Mouse (Mus musculus): ENCODE measurements around the gene 5330417C22Rik. TPM values are rescaled to one million over a fixed set of nuclear protein-coding genes. Genes with fewer than 3 reads are reported as not detected.

Gene 5330417C22Rik
- polyA plus RNA-seq, 2 experiments = 0.11 to 0.17 TPM

DNA sequence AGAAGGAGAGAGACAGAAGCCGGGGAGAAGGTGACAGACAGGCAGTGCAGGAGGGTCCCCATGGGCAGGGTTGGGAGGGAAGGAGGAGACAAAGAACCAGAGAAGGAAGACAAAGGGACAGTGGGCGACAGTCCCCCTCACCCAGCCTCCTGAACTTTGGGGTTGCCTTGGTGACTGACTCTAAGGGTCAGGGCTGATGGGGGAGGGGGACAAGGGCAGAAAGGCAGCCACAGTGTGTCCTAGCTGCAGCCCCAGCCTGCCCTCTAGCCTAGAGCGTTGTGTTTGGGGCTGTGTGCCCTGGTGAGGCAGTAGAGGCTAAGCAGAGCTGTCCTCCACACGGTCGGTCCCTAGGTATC, 126.0 kb downstream of the 5330417C22Rik start:
- 45% methylated on average over 5 of the region's 5 CpGs for WGBS (ENCODE audit: insufficient replicate concordance)
- Histone ChIP-seq H3K4me2 (ENCODE audit: low read depth) (no peak overlapping the region), H3K4me1 (replicated peaks; ENCODE audit: control insufficient read depth in 2 of 2, insufficient read depth in 2 of 2, low read length in 1 of 2) (no peaks in the 10 kb centered on the region), H3K9me3 (ENCODE audit: control insufficient read depth, low read length) (0 out of 2 replicates have a peak, but pooled peaks cover 2% of the 10 kb centered on the region), H3K27ac (no peak overlapping the region), H3K9ac (replicated peaks) (no peak overlapping the region), H3K4me3 (ENCODE audit: insufficient read depth in 1 of 2, low read depth in 2 of 2, low read length in 2 of 2) (no peak overlapping the region), H3K27me3 (ENCODE audit: control insufficient read depth, insufficient read depth, low read length) (peaks cover 7% of the 10 kb centered on the region), H3K36me3 (replicated peaks; ENCODE audit: control insufficient read depth, insufficient read depth, low read depth) (no peaks in the 10 kb centered on the region)
- ATAC-seq (ENCODE audit: insufficient read depth) (no peak), DNase-seq (ENCODE audit: low read depth in 3 of 3, low spot score in 3 of 3) (no peak)
- TF ChIP-seq CTCF (IDR thresholded peaks at IDR 0.05; ENCODE audit: low read depth) (no peak), EP300 (IDR thresholded peaks at IDR 0.05; ENCODE audit: low read depth) (no peak)

- TF ChIP-seq CTCF (IDR thresholded peaks at IDR 0.05; ENCODE audit: low read depth) (no peak), EP300 (IDR thresholded peaks at IDR 0.05; ENCODE audit: low read depth) (no peak)
- DNase-seq (ENCODE audit: low read depth in 3 of 3, low spot score in 3 of 3) = no peak
- 43% methylated on average over 8 of the region's 8 CpGs for WGBS (ENCODE audit: insufficient replicate concordance)
- Histone ChIP-seq H3K4me2 (ENCODE audit: low read depth) (no peak overlapping the region), H3K4me3 (ENCODE audit: insufficient read depth in 1 of 2, low read depth in 2 of 2, low read length in 2 of 2) (no peak overlapping the region), H3K4me1 (replicated peaks; ENCODE audit: control insufficient read depth in 2 of 2, insufficient read depth in 2 of 2, low read length in 1 of 2) (no peaks in the 10 kb centered on the region), H3K27ac (no peak overlapping the region), H3K9me3 (ENCODE audit: control insufficient read depth, low read length) (0 out of 2 replicates have a peak, but pooled peaks cover 2% of the 10 kb centered on the region), H3K36me3 (replicated peaks; ENCODE audit: control insufficient read depth, insufficient read depth, low read depth) (no peaks in the 10 kb centered on the region), H3K27me3 (ENCODE audit: control insufficient read depth, insufficient read depth, low read length) (peaks cover 1% of the 10 kb centered on the region), H3K9ac (replicated peaks) (no peak overlapping the region)
- ATAC-seq (ENCODE audit: insufficient read depth) = no peak
Observed at GRCm38 (mm10) chr3:108409656-108410358, 126.5 kb downstream of the 5330417C22Rik start.

- H3K9me3 ChIP-seq (ENCODE audit: control insufficient read depth, low read length) = no peaks in the 10 kb centered on the region
- 77% methylated on average over 8 of the region's 8 CpGs for WGBS (ENCODE audit: insufficient replicate concordance)
- no peak overlapping the region for H3K27ac ChIP-seq
- TF ChIP-seq EP300 (IDR thresholded peaks at IDR 0.05; ENCODE audit: low read depth) = no peak
- no peak overlapping the region for H3K4me2 ChIP-seq (ENCODE audit: low read depth)
- no peaks in the 10 kb centered on the region for H3K27me3 ChIP-seq (ENCODE audit: control insufficient read depth, insufficient read depth, low read length)
- no peak for ATAC-seq (ENCODE audit: insufficient read depth)
- H3K36me3 ChIP-seq (replicated peaks; ENCODE audit: control insufficient read depth, insufficient read depth, low read depth) = no peaks in the 10 kb centered on the region
- H3K4me1 ChIP-seq (replicated peaks; ENCODE audit: control insufficient read depth in 2 of 2, insufficient read depth in 2 of 2, low read length in 1 of 2) = no peaks in the 10 kb centered on the region
- H3K4me3 ChIP-seq (ENCODE audit: insufficient read depth in 1 of 2, low read depth in 2 of 2, low read length in 2 of 2) = no peak overlapping the region
- no peak for DNase-seq (ENCODE audit: low read depth in 3 of 3, low spot score in 3 of 3)
- no peak overlapping the region for H3K9ac ChIP-seq (replicated peaks)
Observed at GRCm38 (mm10) chr3:108408517-108409008, 127.8 kb downstream of the 5330417C22Rik start.

DNA sequence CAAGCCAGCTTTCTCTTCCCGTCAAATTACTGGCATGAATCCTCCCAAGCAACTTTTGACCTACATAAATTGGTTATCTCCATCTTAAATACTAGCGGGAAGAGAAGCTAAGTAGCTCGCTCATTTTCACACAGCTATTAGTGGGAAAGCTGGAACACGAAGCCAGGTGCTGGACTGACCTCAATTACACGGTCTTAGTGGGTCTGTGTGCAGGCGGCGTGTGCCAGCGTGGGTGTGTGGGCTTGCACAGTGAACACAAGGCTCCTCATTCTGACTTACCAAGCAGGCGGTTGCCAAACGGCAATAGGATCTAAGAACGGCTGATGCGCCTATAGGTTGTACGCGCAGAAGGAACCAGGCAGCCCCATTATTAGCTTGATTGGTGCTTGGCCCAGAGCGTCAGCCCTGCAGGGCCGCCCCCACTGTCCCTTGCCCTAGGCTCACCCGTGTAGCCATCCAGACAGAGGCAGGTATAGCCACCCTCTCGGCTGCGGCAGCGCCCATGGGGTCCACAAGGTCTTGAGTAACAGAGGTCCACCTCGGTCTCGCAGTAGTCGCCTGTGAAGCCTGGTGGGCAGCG, 129.9 kb downstream of the 5330417C22Rik start:
- H3K9me3 ChIP-seq (ENCODE audit: control insufficient read depth, low read length) = no peaks in the 10 kb centered on the region
- H3K4me2 ChIP-seq (ENCODE audit: low read depth) = no peak overlapping the region
- TF ChIP-seq EP300 (IDR thresholded peaks at IDR 0.05; ENCODE audit: low read depth) (no peak), CTCF (IDR thresholded peaks at IDR 0.05; ENCODE audit: low read depth) (no peak)
- no peak overlapping the region for H3K27ac ChIP-seq
- no peak for DNase-seq (ENCODE audit: low read depth in 3 of 3, low spot score in 3 of 3)
- no peak overlapping the region for H3K4me3 ChIP-seq (ENCODE audit: insufficient read depth in 1 of 2, low read depth in 2 of 2, low read length in 2 of 2)
- no peaks in the 10 kb centered on the region for H3K36me3 ChIP-seq (replicated peaks; ENCODE audit: control insufficient read depth, insufficient read depth, low read depth)
- H3K27me3 ChIP-seq (ENCODE audit: control insufficient read depth, insufficient read depth, low read length) = no peaks in the 10 kb centered on the region
- H3K4me1 ChIP-seq (replicated peaks; ENCODE audit: control insufficient read depth in 2 of 2, insufficient read depth in 2 of 2, low read length in 1 of 2) = no peaks in the 10 kb centered on the region
- no peak for ATAC-seq (ENCODE audit: insufficient read depth)
- H3K9ac ChIP-seq (replicated peaks) = no peak overlapping the region
- WGBS (ENCODE audit: insufficient replicate concordance) = 76% methylated on average over 24 of the region's 24 CpGs

Small RNA genes within 50 kb of the gene (microRNA-seq; reads per million reads assigned to microRNA genes)
- not detected for gene Gm22860

Other genes with a start within 250 kb of the 5330417C22Rik start
- 0.17 and 0.20 TPM in 2 replicates for gene Mybphl, start 171.6 kb downstream of the 5330417C22Rik start, polyA plus RNA-seq (2012; rRNA removed)
- 0.10 and 0.39 TPM in 2 replicates for gene Mybphl, start 171.6 kb downstream of the 5330417C22Rik start, polyA plus RNA-seq (2014; fragmentation: Nextera tagmentation; extraction: Ambion mirVana)
- gene Psrc1, start 152.7 kb downstream of the 5330417C22Rik start, polyA plus RNA-seq (2012; rRNA removed) = 18.3 and 20.3 TPM in 2 replicates
- gene Psrc1, start 152.7 kb downstream of the 5330417C22Rik start, polyA plus RNA-seq (2014; fragmentation: Nextera tagmentation; extraction: Ambion mirVana) = 12.3 and 15.7 TPM in 2 replicates
- gene Celsr2, start 121.0 kb downstream of the 5330417C22Rik start, polyA plus RNA-seq (2012; rRNA removed) = 0.38 and 0.64 TPM in 2 replicates
- 0.22 and 0.27 TPM in 2 replicates for gene Celsr2, start 121.0 kb downstream of the 5330417C22Rik start, polyA plus RNA-seq (2014; fragmentation: Nextera tagmentation; extraction: Ambion mirVana)
- 23.8 and 39.9 TPM in 2 replicates for gene Sars, start 91.3 kb downstream of the 5330417C22Rik start, polyA plus RNA-seq (2012; rRNA removed)
- 76.1 and 81.4 TPM in 2 replicates for gene Sars, start 91.3 kb downstream of the 5330417C22Rik start, polyA plus RNA-seq (2014; fragmentation: Nextera tagmentation; extraction: Ambion mirVana)
- not detected in 2 replicates for gene 1700013F07Rik, start 2.4 kb downstream of the 5330417C22Rik start, polyA plus RNA-seq (2012; rRNA removed)
- gene 1700013F07Rik, start 2.4 kb downstream of the 5330417C22Rik start, polyA plus RNA-seq (2014; fragmentation: Nextera tagmentation; extraction: Ambion mirVana) = not detected in 2 replicates
- 2.8 and 3.8 TPM in 2 replicates for gene Tmem167b, start 25.9 kb upstream of the 5330417C22Rik start, polyA plus RNA-seq (2012; rRNA removed)
- 12.7 and 13.1 TPM in 2 replicates for gene Tmem167b, start 25.9 kb upstream of the 5330417C22Rik start, polyA plus RNA-seq (2014; fragmentation: Nextera tagmentation; extraction: Ambion mirVana)
- gene Taf13, start 35.2 kb upstream of the 5330417C22Rik start, polyA plus RNA-seq (2012; rRNA removed) = 2.5 and 5.1 TPM in 2 replicates
- gene Taf13, start 35.2 kb upstream of the 5330417C22Rik start, polyA plus RNA-seq (2014; fragmentation: Nextera tagmentation; extraction: Ambion mirVana) = 8.8 and 9.2 TPM in 2 replicates
- gene Wdr47, start 54.7 kb upstream of the 5330417C22Rik start, polyA plus RNA-seq (2012; rRNA removed) = 1.1 and 1.3 TPM in 2 replicates
- 1.3 and 2.0 TPM in 2 replicates for gene Wdr47, start 54.7 kb upstream of the 5330417C22Rik start, polyA plus RNA-seq (2014; fragmentation: Nextera tagmentation; extraction: Ambion mirVana)
- 17.7 and 22.7 TPM in 2 replicates for gene Clcc1, start 117.4 kb upstream of the 5330417C22Rik start, polyA plus RNA-seq (2012; rRNA removed)
- gene Clcc1, start 117.4 kb upstream of the 5330417C22Rik start, polyA plus RNA-seq (2014; fragmentation: Nextera tagmentation; extraction: Ambion mirVana) = 38.5 and 45.7 TPM in 2 replicates
- gene Gpsm2, start 185.8 kb upstream of the 5330417C22Rik start, polyA plus RNA-seq (2012; rRNA removed) = 10.3 and 20.1 TPM in 2 replicates
- gene Gpsm2, start 185.8 kb upstream of the 5330417C22Rik start, polyA plus RNA-seq (2014; fragmentation: Nextera tagmentation; extraction: Ambion mirVana) = 48.6 and 49.4 TPM in 2 replicates
- 0.70 and 0.88 TPM in 2 replicates for gene Aknad1, start 203.1 kb upstream of the 5330417C22Rik start, polyA plus RNA-seq (2012; rRNA removed)
- gene Aknad1, start 203.1 kb upstream of the 5330417C22Rik start, polyA plus RNA-seq (2014; fragmentation: Nextera tagmentation; extraction: Ambion mirVana) = 0.30 and 0.53 TPM in 2 replicates